ENCODE assay signal across 16 mouse cellular contexts in the genomic region with DNA sequence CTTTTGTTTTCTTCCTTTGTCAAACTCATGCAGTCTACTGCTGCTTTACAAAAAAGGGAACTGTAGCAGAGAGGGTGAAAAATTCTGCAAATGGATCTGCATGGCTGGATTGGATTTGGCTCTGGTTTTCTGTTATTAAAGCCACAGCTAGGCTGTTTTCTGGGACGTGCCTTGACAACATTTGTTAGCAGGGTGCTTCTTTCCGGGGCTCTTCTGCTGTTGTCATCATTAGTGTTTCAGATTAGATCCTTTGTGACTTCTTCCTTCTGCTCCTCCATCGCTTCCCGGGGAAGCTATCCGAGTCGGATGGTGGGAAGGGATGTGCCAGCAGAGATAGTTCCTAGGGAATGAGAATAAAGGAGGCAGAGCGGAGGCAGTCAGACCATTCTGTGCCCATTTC. TPM values are rescaled to one million over a fixed set of nuclear protein-coding genes. Genes with fewer than 3 reads are reported as not detected.
DNase-seq lines count a peak whose midpoint lies in the region; ATAC-seq and TF ChIP-seq lines count a peak whose summit lies in the region.
"Had no signal": no experiment of that assay in that cellular context is flagged by ENCODE, and none has a peak within 500 bp of the region (broad histone marks: within the 10 kb centered on the region; RNA-seq: fewer than 3 reads in every experiment).

No protein-coding gene starts in this region.

- no peak for ATAC-seq in embryonic facial prominence, embryonic 14.5 days (ENCODE audit: low read depth)
- no peak for ATAC-seq in hindbrain, embryonic 11.5 days (ENCODE audit: low FRiP score)
- peak; percentile 12; the same call in 1 of the 2 replicates for ATAC-seq in midbrain, embryonic 16.5 days
- ATAC-seq: CD4-positive, CD25-positive, alpha-beta regulatory T cell, adult 4 months had no signal

- DNase-seq in left cerebral cortex, adult 2 months (ENCODE audit: extremely low spot score in 1 of 2, low spot score in 2 of 2), result no peak
- no peak for DNase-seq in left cerebral cortex, postnatal 14 days (ENCODE audit: low spot score in 2 of 2)
- DNase-seq in embryonic facial prominence, embryonic 14.5 days (ENCODE audit: low spot score), result no peak
- DNase-seq in hindbrain, embryonic 11.5 days (ENCODE audit: low spot score), result peak; percentile 21
- no peak for DNase-seq in kidney, adult 11 months
- DNase-seq in liver, result no peak
- no peak for DNase-seq in heart, adult 11 months
- DNase-seq: adrenal gland, postnatal 25 days; cerebellum, adult 9-10 months; gastrocnemius, postnatal 14 days; kidney, adult 2 months; lung, postnatal 36 days had no signal

- H3K4me1 ChIP-seq in embryonic facial prominence, embryonic 14.5 days (ENCODE audit: control insufficient read depth, insufficient read depth, low read length), result peaks cover 20% of the 10 kb centered on the region
- H3K4me1 ChIP-seq in hindbrain, embryonic 11.5 days (replicated peaks; ENCODE audit: control insufficient read depth, insufficient read depth, low read length), result peaks cover 7% of the 10 kb centered on the region
- H3K4me1 ChIP-seq in midbrain, embryonic 16.5 days (ENCODE audit: control insufficient read depth, insufficient read depth, low read length), result peaks cover 47% of the 10 kb centered on the region

- H3K4me3 ChIP-seq in left cerebral cortex, adult 2 months, result peak overlapping the region; percentile 47
- no peak overlapping the region for H3K4me3 ChIP-seq in embryonic facial prominence, embryonic 14.5 days (ENCODE audit: low read depth, low read length)
- H3K4me3 ChIP-seq in hindbrain, embryonic 11.5 days (ENCODE audit: low read depth, low read length), result no peak overlapping the region
- H3K4me3 ChIP-seq in midbrain, embryonic 16.5 days (ENCODE audit: low read depth, low read length), result peak overlapping the region; percentile 43
- H3K4me3 ChIP-seq: embryonic facial prominence, embryonic 15.5 days had no signal

- no peaks in the 10 kb centered on the region for H3K9me3 ChIP-seq in embryonic facial prominence, embryonic 14.5 days (ENCODE audit: control insufficient read depth, low read length)
- no peaks in the 10 kb centered on the region for H3K9me3 ChIP-seq in hindbrain, embryonic 11.5 days (ENCODE audit: control insufficient read depth, low read length)
- no peaks in the 10 kb centered on the region for H3K9me3 ChIP-seq in midbrain, embryonic 16.5 days (replicated peaks; ENCODE audit: control insufficient read depth, low read length, poor library complexity, severe bottlenecking)
- H3K9me3 ChIP-seq: embryonic facial prominence, embryonic 15.5 days had no signal

- H3K36me3 ChIP-seq in embryonic facial prominence, embryonic 14.5 days (ENCODE audit: control insufficient read depth, insufficient read depth, low read length), result no peaks in the 10 kb centered on the region
- no peaks in the 10 kb centered on the region for H3K36me3 ChIP-seq in hindbrain, embryonic 11.5 days (ENCODE audit: control insufficient read depth, insufficient read depth, low read length)
- H3K36me3 ChIP-seq in midbrain, embryonic 16.5 days (ENCODE audit: control insufficient read depth, insufficient read depth, low read length), result no peaks in the 10 kb centered on the region

- peak overlapping the region; percentile 66 for H3K27ac ChIP-seq in left cerebral cortex, adult 2 months
- peak overlapping the region; percentile 29; the same call in 1 of the 2 replicates for H3K27ac ChIP-seq in embryonic facial prominence, embryonic 14.5 days (replicated peaks; ENCODE audit: low read depth, low read length)
- H3K27ac ChIP-seq in hindbrain, embryonic 11.5 days (ENCODE audit: low read depth, low read length), result no peak overlapping the region; the same call in 1 of the 2 replicates
- peak overlapping the region; percentile 87 for H3K27ac ChIP-seq in midbrain, embryonic 16.5 days (ENCODE audit: low read length)
- H3K27ac ChIP-seq: embryonic facial prominence, embryonic 15.5 days had no signal

- 0 out of 2 replicates have a peak overlapping the region, but pooled peaks have one; percentile 6 for H3K9ac ChIP-seq in embryonic facial prominence, embryonic 14.5 days (ENCODE audit: low read depth, low read length)
- H3K9ac ChIP-seq in hindbrain, embryonic 11.5 days (ENCODE audit: low read depth, low read length), result no peak overlapping the region; the same call in 1 of the 2 replicates
- peak overlapping the region; percentile 68 for H3K9ac ChIP-seq in midbrain, embryonic 16.5 days (ENCODE audit: low read depth, low read length)
- H3K9ac ChIP-seq: embryonic facial prominence, embryonic 15.5 days had no signal

- TF ChIP-seq CTCF in left cerebral cortex, adult 2 months (IDR thresholded peaks at IDR 0.05), result no peak

- no peak overlapping the region for H3K4me2 ChIP-seq in embryonic facial prominence, embryonic 14.5 days (ENCODE audit: low read depth, low read length)
- H3K4me2 ChIP-seq in hindbrain, embryonic 11.5 days (replicated peaks; ENCODE audit: low read depth, low read length), result no peak overlapping the region
- H3K4me2 ChIP-seq in midbrain, embryonic 16.5 days (ENCODE audit: low read length), result peak overlapping the region; percentile 54
- H3K4me2 ChIP-seq: embryonic facial prominence, embryonic 15.5 days; liver, embryonic 11.5 days had no signal

- no peaks in the 10 kb centered on the region for H3K27me3 ChIP-seq in embryonic facial prominence, embryonic 14.5 days (replicated peaks; ENCODE audit: control insufficient read depth, insufficient read depth, low read length)
- H3K27me3 ChIP-seq in hindbrain, embryonic 11.5 days (ENCODE audit: control insufficient read depth, insufficient read depth, low read length), result no peaks in the 10 kb centered on the region
- no peaks in the 10 kb centered on the region for H3K27me3 ChIP-seq in midbrain, embryonic 16.5 days (ENCODE audit: control insufficient read depth, insufficient read depth, low read depth, low read length)
- H3K27me3 ChIP-seq: embryonic facial prominence, embryonic 15.5 days had no signal

- intact Hi-C loops in left cerebral cortex, adult 2 months (cut with DNase I), result loop anchor here (2.0 kb wide), 1 partner anchor 52 kb away; the partner anchor contains the start of gene Evl
- intact Hi-C loops in left cerebral cortex, postnatal 14 days (cut with DNase I), result loop anchor here (5.0 kb wide), 1 partner anchor 66 kb away; no protein-coding TSS in a partner anchor

- WGBS in embryonic facial prominence, embryonic 14.5 days, result 66% methylated on average over 7 of the region's 7 CpGs
- WGBS in hindbrain, embryonic 11.5 days, result 57% methylated on average over 7 of the region's 7 CpGs
- WGBS in midbrain, embryonic 16.5 days, result 6% methylated on average over 7 of the region's 7 CpGs

RNA-seq across cellular contexts. Expression of gene Evl, which starts 51.8 kb away (rescaled TPM):
- total RNA-seq in left cerebral cortex, adult 2 months (2021), result 100 to 1,000 TPM; 242 to 249 TPM
- total RNA-seq in left cerebral cortex, postnatal 14 days (2021), result 100 to 1,000 TPM; 285 to 314 TPM
- polyA plus RNA-seq in embryonic facial prominence, embryonic 14.5 days (2014; fragmentation: Nextera tagmentation; extraction: Ambion mirVana), result 62.7 and 66.4 TPM in 2 replicates
- polyA plus RNA-seq in hindbrain, embryonic 11.5 days (2014; fragmentation: Nextera tagmentation; extraction: Ambion mirVana), result 109 and 121 TPM in 2 replicates
- polyA plus RNA-seq in midbrain, embryonic 16.5 days (2015; fragmentation: Nextera tagmentation; extraction: Ambion mirVana), result 268 and 272 TPM in 2 replicates

Comparison
In these comparisons a context has a peak if more than half of its experiments do, and no peak if none do; other contexts are left out.
1. H3K4me3 ChIP-seq: peak in left cerebral cortex, adult 2 months (single experiment) and midbrain, embryonic 16.5 days (single experiment); none in embryonic facial prominence, embryonic 14.5 days (single experiment) and hindbrain, embryonic 11.5 days (single experiment).